Mouse (Mus musculus) neural tube, embryonic 11.5 days (tissue): ENCODE results near the gene Ice1. TPM values are rescaled to one million over a fixed set of nuclear protein-coding genes. Genes with fewer than 3 reads are reported as not detected.

Experiments used
- ATAC-seq: fragments of 200-750 bp; cut with Nextera tagmentation; 2 replicates; pipeline ENCODE4 v1.8.0; 2017; ENCODE audit warnings: moderate number of reproducible peaks, mild to moderate bottlenecking, moderate TSS enrichment, moderate library complexity; ENCODE audit not compliant: insufficient read depth, low FRiP score, low TSS enrichment
- DNase-seq: peaks from one replicate; pipeline ENCODE4 v3.0.0-alpha.2; 2015; ENCODE audit warnings: low spot score
- H3K27ac ChIP-seq: fragments of 300-500 bp; sonication (generic); 2 replicates; pipeline ENCODE4 v1.5.1; 2014; ENCODE audit warnings: low read depth, mild to moderate bottlenecking, low read length
- H3K27me3 ChIP-seq: fragments of 300-500 bp; sonication (generic); 2 replicates; pipeline ENCODE4 v1.6.1; 2014; ENCODE audit warnings: mild to moderate bottlenecking, low read length, mixed read lengths; ENCODE audit not compliant: control insufficient read depth, insufficient read depth
- H3K36me3 ChIP-seq: fragments of 300-500 bp; sonication (generic); 2 replicates; pipeline ENCODE4 v1.6.1; 2014; ENCODE audit warnings: mild to moderate bottlenecking, low read length, moderate library complexity, mixed read lengths; ENCODE audit not compliant: control insufficient read depth, insufficient read depth
- H3K4me1 ChIP-seq: fragments of 300-500 bp; sonication (generic); 2 replicates; pipeline ENCODE4 v1.6.1; 2014; ENCODE audit warnings: low read length, mixed read lengths; ENCODE audit not compliant: control insufficient read depth, insufficient read depth
- H3K4me2 ChIP-seq: fragments of 300-500 bp; sonication (generic); 2 replicates; pipeline ENCODE4 v1.6.1; 2014; ENCODE audit warnings: low read depth, mild to moderate bottlenecking, moderate library complexity
- H3K4me3 ChIP-seq: fragments of 300-500 bp; sonication (generic); 2 replicates; pipeline ENCODE4 v1.5.1; 2014; ENCODE audit warnings: low read depth, low read length
- H3K9ac ChIP-seq: fragments of 300-500 bp; sonication (generic); 2 replicates; pipeline ENCODE4 v1.6.1; 2014; ENCODE audit warnings: mild to moderate bottlenecking, low read length
- H3K9me3 ChIP-seq: fragments of 300-500 bp; sonication (generic); 2 replicates; pipeline ENCODE4 v1.6.1; 2016; ENCODE audit warnings: low read length; ENCODE audit not compliant: control insufficient read depth
- WGBS: fragments of 180-500 bp; shearing (Covaris S2); extraction: QIAGEN DNeasy Blood & Tissue Kit; methylation state at CpG from one replicate; pipeline ENCODE4 v1.1.7; 2014; 5-methylcytosine and 5-hydroxymethylcytosine counted together
- polyA plus RNA-seq: library from polyadenylated mRNA; unstranded; fragments of >200 nt; fragmentation: Nextera tagmentation; extraction: Ambion mirVana; gene quantifications from 2 replicates; pipeline ENCODE4 v1.2.1, GENCODE M21; 2014

Gene Ice1
- polyA plus RNA-seq, 1 experiment from 2014 or later = 35.1 TPM

- H3K36me3 ChIP-seq = no peaks in the 10 kb centered on the region
- no peak overlapping the region for H3K4me3 ChIP-seq
- no peak overlapping the region for H3K4me2 ChIP-seq
- ATAC-seq = no peak
- WGBS = 49% methylated on average over 3 of the region's 3 CpGs
- no peaks in the 10 kb centered on the region for H3K4me1 ChIP-seq
- no peaks in the 10 kb centered on the region for H3K9me3 ChIP-seq
- H3K27ac ChIP-seq = no peak overlapping the region
- no peak for DNase-seq
- H3K27me3 ChIP-seq = no peaks in the 10 kb centered on the region
- no peak overlapping the region for H3K9ac ChIP-seq
These were observed 6.6 kb upstream of the Ice1 start for GRCm38 (mm10) chr13:70644083-70644462.

DNA sequence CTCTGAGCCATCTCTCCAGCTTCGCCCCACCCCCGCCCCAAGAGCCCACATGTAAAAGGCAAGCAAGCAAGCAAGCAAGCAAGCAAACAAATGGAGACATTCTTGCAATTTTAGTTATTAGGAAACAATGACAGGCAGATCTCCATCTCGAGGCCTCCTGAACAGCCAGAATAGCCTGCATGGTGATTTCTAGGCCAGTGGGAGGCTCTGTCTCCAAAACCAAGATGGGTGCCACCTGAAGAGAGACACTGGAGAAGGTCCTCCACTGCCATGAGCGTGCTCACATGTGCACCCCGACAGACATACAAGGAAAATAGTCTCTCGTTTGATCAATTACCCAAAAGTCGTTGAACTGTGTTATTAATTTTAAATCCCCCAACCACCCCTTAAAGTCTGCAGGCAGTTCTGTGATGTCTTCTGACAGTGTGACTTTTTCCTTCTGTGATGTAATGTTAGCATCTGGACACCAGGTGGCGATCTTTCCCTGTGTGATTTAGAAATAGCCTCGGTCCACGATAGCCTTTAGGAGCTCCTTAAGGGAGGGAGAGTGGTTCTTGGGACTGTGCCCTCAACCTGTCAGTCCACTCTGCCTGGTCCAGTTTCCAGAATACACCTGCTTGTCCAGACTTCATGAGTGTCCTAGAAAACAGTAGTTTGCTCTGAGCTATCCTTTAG, 6.1 kb upstream of the Ice1 start:
- Histone ChIP-seq H3K27ac (no peak overlapping the region), H3K27me3 (no peaks in the 10 kb centered on the region), H3K4me2 (no peak overlapping the region), H3K4me3 (no peak overlapping the region), H3K9ac (no peak overlapping the region), H3K36me3 (no peaks in the 10 kb centered on the region), H3K9me3 (no peaks in the 10 kb centered on the region), H3K4me1 (no peaks in the 10 kb centered on the region)
- ATAC-seq (peak; percentile 69), DNase-seq (peak; percentile 71)
- WGBS = 22% methylated on average over 10 of the region's 10 CpGs

DNA sequence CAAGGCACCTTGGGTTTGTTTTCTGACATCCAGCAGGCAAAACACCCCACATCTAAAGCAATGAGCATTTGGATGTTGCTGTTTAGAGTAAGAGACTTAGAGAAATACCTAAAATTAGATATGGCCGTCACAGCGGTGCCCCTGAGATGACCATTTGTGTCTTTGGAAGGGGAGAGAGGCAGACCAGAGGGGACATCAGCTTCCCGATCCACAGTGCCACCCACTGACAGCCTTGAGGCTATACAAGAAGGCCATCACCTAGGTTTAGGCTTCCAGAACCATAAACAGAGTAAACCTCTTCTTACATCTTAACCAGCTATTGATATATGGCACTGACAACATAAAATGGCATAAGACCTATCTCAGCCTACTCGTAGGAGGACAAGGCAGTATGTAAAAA, 4.5 kb upstream of the Ice1 start:
- DNase-seq (no peak), ATAC-seq (no peak)
- Histone ChIP-seq H3K36me3 (no peaks in the 10 kb centered on the region), H3K4me2 (no peak overlapping the region), H3K9me3 (no peaks in the 10 kb centered on the region), H3K27me3 (no peaks in the 10 kb centered on the region), H3K4me1 (no peaks in the 10 kb centered on the region), H3K27ac (no peak overlapping the region), H3K4me3 (no peak overlapping the region), H3K9ac (no peak overlapping the region)
- WGBS = 81% methylated on average over 4 of the region's 4 CpGs

DNA sequence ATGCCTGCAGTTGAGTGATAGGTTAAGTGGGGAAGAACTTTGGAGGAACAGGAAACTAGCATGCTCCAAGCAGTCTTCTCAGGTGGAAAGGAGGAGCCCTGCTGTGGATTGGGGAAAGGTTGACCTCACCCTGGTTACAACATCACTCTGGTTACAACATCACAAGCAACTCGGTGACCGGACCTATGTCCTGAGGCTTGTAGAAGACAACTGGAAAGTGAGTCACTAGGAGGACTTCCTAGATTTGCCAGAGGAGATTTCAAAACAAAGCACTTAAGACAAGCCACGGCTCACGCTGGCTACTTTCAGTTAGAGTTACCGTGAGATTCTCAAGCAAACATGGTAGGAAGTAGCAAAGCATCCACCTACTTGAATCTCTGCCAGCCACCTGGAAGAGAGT, 3.9 kb upstream of the Ice1 start:
- Histone ChIP-seq H3K9ac (no peak overlapping the region), H3K4me1 (peaks cover 4% of the 10 kb centered on the region), H3K4me2 (no peak overlapping the region), H3K4me3 (no peak overlapping the region), H3K27ac (no peak overlapping the region), H3K36me3 (no peaks in the 10 kb centered on the region), H3K27me3 (no peaks in the 10 kb centered on the region), H3K9me3 (no peaks in the 10 kb centered on the region)
- WGBS = 90% methylated on average over 5 of the region's 5 CpGs
- DNase-seq (no peak), ATAC-seq (no peak)

GRCm38 (mm10) chr13:70639639-70640038, 2.2 kb upstream of the Ice1 start:
- no peak for ATAC-seq
- no peaks in the 10 kb centered on the region for H3K36me3 ChIP-seq
- DNase-seq = no peak
- H3K9me3 ChIP-seq = no peaks in the 10 kb centered on the region
- H3K4me1 ChIP-seq = peaks cover 8% of the 10 kb centered on the region
- no peaks in the 10 kb centered on the region for H3K27me3 ChIP-seq
- 76% methylated on average over 3 of the region's 3 CpGs for WGBS
- H3K9ac ChIP-seq = no peak overlapping the region
- H3K4me3 ChIP-seq = no peak overlapping the region
- H3K27ac ChIP-seq = no peak overlapping the region
- H3K4me2 ChIP-seq = no peak overlapping the region

- under 1% methylated on average over 41 of the region's 42 CpGs for WGBS
- H3K4me3 ChIP-seq = peak overlapping the region; percentile 93
- ATAC-seq = peak; percentile 96
These were observed 343 bp upstream of the Ice1 start for GRCm38 (mm10) chr13:70637662-70638291.

GRCm38 (mm10) chr13:70636706-70637105, 728 bp downstream of the Ice1 start:
- 33% methylated on average over 10 of the region's 10 CpGs for WGBS

More at GRCm38 (mm10) chr13:70637662-70638291, 343 bp upstream of the Ice1 start:
- peak overlapping the region; percentile 92 for H3K9ac ChIP-seq
- peak overlapping the region; percentile 79 for H3K4me2 ChIP-seq
- no peaks in the 10 kb centered on the region for H3K36me3 ChIP-seq
- peak overlapping the region; percentile 79 for H3K27ac ChIP-seq
- peak; percentile 95 for DNase-seq
- H3K4me1 ChIP-seq = peaks cover 8% of the 10 kb centered on the region
- no peaks in the 10 kb centered on the region for H3K9me3 ChIP-seq
- no peaks in the 10 kb centered on the region for H3K27me3 ChIP-seq

DNA sequence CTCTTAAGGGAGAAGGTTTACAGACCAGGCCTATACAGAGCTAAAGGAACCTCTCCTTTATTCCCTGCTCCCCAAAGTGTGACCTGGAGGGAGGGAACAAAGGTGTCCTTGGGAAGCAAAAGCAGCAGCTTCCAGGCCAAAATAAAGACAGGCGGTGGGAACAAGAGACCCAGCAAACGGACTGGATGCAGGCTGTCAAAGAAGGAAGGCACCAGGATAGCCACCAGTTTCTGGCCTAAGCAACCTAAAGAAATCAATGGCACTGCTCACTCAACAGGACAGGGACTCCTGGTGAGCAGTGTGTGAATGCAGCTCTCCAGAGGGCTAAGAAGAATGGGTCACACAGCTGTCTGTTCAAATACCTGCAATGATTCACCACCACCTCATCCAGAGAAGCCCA, 1.8 kb downstream of the Ice1 start:
- DNase-seq = no peak
- peaks cover 8% of the 10 kb centered on the region for H3K4me1 ChIP-seq
- no peaks in the 10 kb centered on the region for H3K9me3 ChIP-seq
- no peak overlapping the region for H3K9ac ChIP-seq
- no peaks in the 10 kb centered on the region for H3K36me3 ChIP-seq
- WGBS = 33% methylated on average over 2 of the region's 2 CpGs
- H3K4me3 ChIP-seq = no peak overlapping the region
- H3K4me2 ChIP-seq = no peak overlapping the region
- ATAC-seq = no peak
- no peak overlapping the region for H3K27ac ChIP-seq
- H3K27me3 ChIP-seq = no peaks in the 10 kb centered on the region

More at GRCm38 (mm10) chr13:70636706-70637105, 728 bp downstream of the Ice1 start:
- Histone ChIP-seq H3K9me3 (no peaks in the 10 kb centered on the region), H3K36me3 (no peaks in the 10 kb centered on the region), H3K9ac (peak overlapping the region; percentile 92), H3K4me2 (peak overlapping the region; percentile 79), H3K4me1 (peaks cover 8% of the 10 kb centered on the region), H3K27ac (no peak overlapping the region), H3K27me3 (no peaks in the 10 kb centered on the region), H3K4me3 (peak overlapping the region; percentile 93)
- DNase-seq (no peak), ATAC-seq (no peak)

- ATAC-seq (no peak), DNase-seq (no peak)
- Histone ChIP-seq H3K4me2 (no peak overlapping the region), H3K9me3 (no peaks in the 10 kb centered on the region), H3K36me3 (no peaks in the 10 kb centered on the region), H3K27ac (no peak overlapping the region), H3K4me3 (no peak overlapping the region), H3K27me3 (no peaks in the 10 kb centered on the region), H3K9ac (no peak overlapping the region), H3K4me1 (no peaks in the 10 kb centered on the region)
- WGBS = 83% methylated on average over 4 of the region's 4 CpGs
These were observed 11.0 kb downstream of the Ice1 start for GRCm38 (mm10) chr13:70626416-70626815.
